Mouse (Mus musculus): ENCODE measurements around the gene Twist2.

Twist2 gene

DNA sequence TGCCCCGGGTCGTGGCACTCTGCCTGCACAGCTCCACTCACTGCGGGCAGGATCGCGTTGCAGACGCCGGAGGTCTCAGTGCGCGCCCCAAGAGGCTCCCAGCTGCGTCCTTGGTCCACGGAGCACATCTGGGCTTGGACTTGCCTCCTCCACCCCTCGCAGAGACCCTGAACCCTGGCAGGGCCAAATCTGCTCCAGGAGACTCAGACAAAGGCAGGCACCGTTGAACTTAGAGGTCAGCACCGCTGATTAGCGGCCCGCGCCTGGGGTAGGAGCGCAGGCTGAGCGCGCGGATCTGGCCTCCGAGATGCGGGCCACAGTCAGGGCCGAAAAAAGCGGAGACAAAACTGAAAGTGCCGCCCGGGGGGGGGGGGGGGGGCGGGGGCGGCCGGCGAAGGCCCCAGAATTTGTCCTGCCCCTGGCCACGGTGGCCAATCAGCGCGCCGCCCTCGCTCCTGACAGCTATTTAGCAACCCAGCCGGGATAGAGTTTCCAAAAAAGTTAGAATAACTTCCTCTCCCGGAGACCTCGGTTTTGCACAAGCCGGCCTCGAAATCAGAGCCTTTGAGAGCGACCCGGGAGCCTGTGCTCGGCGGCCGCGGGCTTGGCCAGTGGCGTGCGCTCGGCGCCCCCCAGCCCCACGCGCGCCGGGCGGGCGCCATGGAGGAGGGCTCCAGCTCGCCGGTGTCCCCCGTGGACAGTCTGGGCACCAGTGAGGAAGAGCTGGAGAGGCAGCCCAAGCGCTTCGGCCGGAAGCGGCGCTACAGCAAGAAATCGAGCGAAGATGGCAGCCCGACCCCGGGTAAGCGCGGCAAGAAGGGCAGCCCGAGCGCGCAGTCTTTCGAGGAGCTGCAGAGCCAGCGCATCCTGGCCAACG is at the start of gene Twist2:
Twist2 (plus strand) TSS at position 495 of the 877 bp plus-strand sequence.
- DNase-seq (ENCODE audit: extremely low read depth, low read depth), result no peak

DNA sequence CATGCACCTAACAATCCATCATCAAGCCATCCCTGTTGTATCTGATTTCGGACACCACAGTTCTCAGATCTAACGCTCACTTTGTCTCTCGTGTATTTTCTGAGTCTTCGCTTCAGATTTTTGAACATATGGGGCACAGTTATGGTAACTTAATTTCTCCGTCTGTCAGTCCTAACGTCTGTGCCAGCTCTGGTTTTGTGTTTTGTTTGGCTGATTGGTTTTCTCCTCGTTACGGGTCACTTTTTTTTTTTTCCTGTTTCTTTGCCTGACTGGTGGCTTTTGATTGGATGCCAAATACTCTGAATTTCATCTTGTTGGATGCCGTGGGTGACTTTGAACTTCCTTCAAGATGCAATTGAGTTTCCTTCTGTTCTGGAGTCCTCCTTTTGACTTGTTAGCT is 48.3 kb upstream of the Twist2 start:
- DNase-seq (ENCODE audit: extremely low read depth, low read depth), result no peak

DNA sequence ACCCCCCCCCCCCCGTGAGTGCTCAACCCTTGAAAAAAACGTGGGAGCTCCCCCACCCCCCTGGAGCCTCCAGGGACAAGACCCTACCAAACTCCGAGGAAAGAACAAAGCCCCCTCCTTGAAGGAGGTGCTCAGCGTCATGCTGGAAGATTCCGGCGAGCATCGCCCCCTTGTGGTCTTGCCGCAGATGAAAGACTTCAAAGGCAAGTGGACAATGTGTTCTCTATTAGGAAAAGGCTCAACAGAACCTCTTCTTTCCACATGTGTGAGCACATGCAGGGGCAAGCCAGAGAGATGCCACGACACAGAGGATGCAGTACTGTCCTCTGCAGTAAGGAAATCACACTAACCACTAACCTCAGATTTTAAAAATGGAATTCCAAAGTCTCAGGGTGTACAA is 46.2 kb upstream of the Twist2 start:
- no peak for DNase-seq (ENCODE audit: extremely low read depth, low read depth)

DNA sequence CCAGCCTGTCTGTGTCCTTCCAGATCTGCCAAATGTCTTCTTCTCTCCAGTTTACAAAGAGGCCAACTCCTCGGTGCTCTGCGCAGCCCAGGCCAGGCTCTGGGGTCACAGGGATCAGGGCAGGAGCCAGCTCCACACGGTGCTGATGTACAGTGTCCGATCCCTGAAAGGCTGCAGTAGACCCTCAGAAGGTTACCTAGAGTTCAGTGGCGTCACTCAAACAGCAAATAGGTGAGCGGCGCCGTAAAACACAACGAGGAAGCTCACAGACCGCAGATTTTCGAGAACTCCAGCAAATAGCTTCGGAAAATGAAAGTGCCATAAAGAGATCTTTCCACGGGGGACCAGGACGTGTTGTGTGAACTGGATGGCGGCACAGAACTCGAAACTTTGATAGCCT is 44.0 kb upstream of the Twist2 start:
- no peak for DNase-seq (ENCODE audit: extremely low read depth, low read depth)

DNA sequence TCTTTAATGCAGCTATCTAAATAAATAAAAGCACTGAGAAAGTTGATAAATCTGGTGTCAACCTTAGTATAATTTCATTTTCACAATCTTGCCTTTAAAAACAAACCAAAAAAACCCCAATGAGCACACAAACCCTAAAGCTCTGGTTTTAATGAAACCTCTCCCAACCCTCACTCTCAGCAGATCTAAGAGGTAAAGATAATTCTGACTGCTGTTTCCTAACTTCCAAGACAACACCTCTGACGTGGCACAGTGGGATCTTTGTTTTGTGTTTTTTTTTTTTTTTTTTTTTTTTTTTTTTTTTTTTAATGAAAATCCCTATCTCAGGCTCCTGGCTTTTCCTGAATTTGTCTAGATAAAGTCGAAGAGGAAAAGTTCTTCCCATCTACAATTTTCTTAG is 43.1 kb upstream of the Twist2 start:
- DNase-seq (ENCODE audit: extremely low read depth, low read depth), result no peak

DNA sequence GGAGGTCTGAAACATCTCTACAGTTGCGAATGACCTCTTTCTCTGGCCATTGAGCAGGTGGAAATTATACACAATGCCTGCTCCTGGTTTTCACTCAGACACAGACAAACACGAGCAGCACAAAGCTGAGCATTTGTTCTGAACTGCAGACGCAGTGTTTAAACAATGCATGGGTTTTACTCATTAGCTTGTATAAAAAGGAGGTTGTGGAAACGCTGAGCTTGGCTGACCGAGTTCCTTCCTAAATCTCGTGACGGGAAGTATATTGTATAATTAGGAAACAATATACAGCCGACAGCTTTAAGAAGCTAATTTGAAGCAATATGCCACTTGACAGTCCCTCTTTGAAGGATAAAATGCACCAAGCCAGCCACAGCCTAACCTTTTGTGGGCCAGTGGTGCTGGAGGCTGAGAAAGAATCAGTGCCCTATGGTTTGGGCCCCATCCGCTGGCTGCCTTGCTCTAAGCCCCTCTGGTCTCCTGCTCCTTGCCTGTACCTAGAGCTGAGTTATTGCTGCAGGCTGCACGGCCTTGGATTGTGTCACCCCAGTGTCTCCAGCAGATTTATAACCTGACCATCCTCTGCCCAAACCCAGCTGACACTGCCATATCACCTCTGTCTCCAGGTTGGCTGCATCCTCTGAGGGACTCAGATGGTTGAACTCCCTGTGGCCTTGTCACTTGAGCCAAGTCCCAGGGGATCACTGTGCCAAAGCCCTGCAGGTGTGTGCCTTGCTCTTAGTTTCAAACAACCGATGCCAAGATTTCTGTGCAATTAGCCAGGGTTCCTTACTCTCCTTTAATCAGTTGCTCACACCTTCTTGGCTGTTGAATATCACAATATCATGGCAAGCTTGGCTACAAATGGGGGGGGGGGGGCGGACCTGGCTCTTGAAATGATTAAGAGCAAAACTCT is 42.4 kb upstream of the Twist2 start:
- no peak for DNase-seq (ENCODE audit: extremely low read depth, low read depth)

DNA sequence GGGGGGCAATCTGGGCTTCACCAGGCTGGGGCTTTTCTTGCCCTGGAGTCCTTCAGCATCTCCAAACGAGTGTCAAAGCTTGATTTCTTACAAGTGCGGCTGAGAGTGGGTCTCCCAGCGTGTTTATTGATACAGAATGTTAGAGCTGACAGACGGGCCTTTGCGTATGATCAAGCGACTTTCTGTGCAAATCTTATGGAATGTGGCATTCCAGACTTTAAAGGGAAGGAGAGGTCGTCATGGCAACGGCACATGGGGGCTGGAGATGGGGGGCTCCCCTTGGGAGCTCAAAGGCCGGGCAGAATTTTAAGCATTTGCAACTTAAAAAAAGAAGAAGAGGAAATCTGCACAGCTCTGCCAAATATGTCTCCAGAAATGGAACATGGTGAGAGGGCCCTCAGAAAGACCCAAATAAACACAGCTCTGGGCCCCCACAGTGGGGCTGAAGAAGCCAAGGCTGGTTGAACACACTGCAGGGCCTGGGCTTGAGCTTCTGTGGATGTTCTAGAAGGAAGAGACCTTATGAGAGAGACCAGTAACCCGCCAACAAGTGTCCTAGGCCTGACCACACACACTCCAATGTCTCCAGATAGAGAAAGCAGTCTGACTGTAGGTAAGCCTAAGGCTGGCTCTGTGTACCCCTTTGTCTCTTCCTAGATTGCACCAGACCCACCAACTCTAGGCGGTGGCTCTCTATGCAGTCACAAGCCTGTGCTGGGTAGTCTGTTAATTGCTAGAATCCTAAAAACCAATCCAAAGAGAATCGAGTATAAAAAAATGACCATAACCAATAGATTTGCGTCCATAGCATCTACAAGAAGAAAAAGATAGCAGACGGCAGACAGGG is 40.9 kb upstream of the Twist2 start:
- no peak for DNase-seq (ENCODE audit: extremely low read depth, low read depth)

DNA sequence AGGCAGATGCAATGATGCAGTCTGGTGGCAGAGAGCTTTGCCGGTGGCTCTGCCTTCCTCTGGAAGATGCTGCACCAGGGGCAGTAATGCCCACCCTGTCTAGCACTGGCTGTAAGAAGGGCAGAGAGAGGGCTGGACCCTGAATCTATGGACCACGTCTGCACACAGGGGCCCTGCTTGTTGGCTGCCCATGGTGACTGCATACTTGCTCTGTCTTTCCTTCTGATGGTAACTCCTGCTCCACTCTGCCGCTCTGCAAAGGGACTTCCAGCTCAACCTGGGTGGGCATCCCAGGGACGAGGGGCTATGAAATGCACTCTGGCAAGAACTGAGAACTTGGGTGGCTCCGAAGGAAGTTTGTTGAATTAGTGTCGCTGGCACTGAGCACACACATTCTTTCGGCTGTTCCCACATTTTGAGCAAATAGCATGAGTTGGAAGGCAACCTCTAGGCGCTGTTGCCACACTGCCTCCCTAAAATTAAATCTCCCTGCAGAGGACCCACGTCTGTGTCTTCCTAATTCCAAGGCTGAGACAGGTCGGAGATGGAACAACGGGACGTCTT is 38.7 kb upstream of the Twist2 start:
- DNase-seq (ENCODE audit: extremely low read depth, low read depth), result no peak

DNA sequence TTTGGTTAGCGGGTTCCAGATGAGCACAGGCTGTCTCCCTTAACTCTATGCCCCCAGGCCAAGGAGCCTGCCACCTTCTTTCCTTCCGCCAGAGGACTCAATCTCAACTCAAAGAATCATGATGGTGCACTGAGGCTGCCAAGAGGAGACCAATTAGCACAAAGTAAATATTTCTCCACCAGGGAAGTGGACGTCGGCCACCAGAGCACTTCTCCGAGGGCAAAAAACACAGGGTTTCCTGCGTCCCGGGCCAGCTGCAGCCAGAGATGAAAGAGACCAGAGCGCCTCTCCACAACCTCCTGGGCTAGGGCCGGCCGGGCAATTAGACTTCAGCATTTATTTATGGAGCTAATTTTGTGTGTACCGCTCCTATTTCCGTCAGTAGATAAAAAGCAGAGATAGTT is 31.0 kb upstream of the Twist2 start:
- DNase-seq (ENCODE audit: extremely low read depth, low read depth), result no peak

DNA sequence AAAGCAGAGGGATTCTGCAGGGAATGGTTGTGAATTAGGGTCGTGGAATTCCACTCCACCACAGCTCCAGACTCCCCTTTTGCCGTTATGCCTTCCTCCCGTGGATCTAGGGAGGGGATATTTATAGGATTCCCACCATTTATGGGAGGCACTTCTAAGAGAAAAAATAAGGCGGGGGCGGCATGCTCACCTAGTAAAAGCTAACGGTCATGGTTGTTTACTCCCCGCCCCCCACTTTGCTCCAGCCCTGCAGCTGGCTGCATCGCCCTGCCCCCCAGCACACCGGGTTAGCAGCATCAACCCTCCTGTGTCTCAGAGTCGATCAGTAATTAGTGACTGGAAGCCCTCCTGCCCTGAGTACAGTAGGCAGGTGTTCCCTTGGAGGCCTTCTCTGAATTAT is 30.6 kb upstream of the Twist2 start:
- DNase-seq (ENCODE audit: extremely low read depth, low read depth), result no peak

DNA sequence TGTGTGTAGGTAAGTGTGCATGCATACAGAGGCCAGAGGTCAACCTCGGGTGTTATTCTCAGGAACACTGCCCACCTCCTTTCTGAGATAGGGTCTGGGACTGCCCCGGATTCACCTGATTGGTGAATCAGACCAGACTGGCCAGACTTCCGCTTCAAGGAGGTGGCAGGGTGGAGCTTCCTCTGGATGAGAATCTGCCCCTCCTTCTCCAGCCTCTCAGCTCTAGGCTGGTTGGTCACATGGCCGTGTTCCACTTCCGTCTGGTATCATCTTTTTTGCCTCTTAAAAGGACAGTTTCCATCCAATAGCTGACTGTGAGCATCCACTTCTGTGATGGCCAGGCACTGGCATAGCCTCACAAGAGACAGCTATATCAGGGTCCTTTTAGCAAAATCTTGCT is 24.3 kb upstream of the Twist2 start:
- DNase-seq (ENCODE audit: extremely low read depth, low read depth), result no peak

DNA sequence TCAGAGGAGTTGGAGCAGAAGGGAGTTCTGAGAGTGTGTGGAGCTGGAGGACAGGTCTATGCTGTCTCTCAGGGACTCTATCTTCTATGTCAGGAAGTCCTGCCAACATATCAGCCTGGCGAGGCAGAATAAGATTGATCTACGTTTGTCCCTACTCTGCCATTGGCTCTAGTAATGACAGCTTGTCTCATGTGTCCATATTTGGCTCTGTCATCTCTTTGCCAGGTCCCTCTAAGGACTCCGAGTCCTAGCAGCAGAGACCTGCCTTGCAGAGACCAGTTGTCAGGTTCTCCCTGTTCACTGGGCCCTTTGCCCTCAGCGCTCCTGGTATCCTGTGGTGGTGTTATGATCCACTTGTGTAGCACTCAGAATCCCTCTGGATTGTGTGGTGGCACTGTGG is 21.4 kb upstream of the Twist2 start:
- DNase-seq (ENCODE audit: extremely low read depth, low read depth), result no peak

DNA sequence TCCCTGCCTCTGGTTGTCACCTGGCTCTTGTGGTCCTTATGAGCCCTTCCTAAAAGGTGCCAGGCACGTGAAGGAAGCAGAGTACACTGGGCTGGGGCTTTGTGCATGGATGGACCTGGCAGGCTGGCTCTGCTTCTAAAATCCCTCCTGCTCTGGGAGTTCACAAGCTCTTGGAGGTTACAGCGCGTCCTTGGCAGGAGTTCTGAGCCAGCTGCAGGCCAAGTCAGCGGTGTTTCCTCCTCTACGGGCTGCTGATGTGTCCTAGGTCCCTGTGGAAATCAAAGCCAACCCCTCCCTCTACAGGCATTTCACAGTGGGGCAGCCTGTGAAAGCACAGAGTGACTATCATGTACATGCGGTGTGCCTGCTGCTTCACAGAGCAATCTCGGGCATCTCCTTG is 20.1 kb upstream of the Twist2 start:
- no peak for DNase-seq (ENCODE audit: extremely low read depth, low read depth)

DNA sequence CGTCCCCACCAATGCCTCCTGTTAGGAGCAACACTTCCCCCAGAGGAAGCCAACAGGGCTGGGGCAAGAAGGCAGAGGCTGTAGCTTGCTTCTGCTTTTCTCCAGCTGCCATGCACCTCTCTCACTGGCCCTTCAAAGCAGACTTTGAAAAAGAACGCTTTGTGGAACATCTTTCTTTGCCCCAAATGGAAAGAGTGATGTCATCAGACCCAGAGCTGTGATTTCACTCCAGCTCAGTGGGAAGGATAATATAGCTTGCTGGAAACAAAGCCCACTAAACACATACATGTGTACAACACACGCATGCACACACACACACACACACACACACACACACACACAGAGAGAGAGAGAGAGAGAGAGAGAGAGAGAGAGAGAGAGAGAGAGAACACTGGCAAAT is 17.1 kb upstream of the Twist2 start:
- no peak for DNase-seq (ENCODE audit: extremely low read depth, low read depth)

DNA sequence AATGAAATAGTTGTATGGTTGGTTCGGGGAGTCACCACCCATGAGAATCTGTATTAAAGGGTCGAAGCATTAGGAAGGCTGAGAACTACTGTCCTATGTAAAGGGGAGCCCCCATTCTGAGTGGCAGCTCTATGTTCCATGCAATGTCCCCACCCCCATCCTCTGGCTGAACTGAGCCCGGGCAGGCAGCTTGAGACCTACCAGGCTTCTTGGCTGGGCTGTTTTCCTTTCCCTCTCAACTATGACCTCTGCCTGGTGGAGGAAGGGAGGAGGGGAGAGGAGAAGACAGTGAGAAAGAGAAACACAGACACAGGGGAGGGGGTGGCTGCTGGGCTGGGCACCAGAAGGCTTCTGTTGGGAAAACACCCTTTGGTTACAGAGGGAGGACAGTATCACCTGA is 1.9 kb upstream of the Twist2 start:
- no peak for DNase-seq (ENCODE audit: extremely low read depth, low read depth)

DNA sequence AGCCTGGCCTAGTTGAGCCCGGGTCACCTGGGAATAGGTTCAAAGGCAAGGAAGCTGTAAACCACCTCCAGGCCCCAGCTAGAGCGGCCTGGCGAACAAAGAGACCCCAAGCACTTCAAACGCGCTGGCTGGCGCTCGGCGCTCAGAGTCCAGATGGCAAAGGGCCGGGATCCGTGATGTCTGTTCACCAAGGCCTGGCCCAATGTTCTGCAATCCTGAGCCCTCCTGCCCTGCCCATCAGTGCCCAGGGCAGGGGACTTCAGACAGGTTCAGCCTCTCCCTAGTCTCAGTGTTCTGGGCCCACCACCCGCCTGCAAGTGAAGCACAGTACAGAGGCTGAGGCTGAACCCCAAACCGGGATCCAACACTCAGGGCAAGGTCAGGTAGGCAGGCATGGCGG is 913 bp upstream of the Twist2 start:
- DNase-seq (ENCODE audit: extremely low read depth, low read depth), result no peak

DNA sequence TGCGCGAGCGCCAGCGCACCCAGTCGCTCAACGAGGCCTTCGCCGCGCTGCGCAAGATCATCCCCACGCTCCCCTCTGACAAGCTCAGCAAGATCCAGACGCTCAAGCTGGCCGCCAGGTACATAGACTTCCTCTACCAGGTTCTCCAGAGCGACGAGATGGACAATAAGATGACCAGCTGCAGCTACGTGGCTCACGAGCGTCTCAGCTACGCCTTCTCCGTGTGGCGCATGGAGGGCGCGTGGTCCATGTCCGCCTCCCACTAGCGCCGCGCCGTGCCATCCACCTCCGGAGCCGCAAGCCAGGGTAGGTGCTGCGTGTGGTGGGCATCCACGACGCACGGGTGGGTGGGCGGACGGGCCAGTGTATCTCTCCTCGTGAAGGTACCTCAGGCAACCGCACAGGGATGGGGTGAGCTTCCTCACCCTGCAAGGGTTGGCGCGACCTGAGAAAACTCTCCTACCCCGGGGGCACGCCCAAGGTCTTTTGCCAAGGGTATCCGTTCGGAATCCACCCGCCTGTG is 644 bp downstream of the Twist2 start:
- DNase-seq (ENCODE audit: extremely low read depth, low read depth), result no peak

DNA sequence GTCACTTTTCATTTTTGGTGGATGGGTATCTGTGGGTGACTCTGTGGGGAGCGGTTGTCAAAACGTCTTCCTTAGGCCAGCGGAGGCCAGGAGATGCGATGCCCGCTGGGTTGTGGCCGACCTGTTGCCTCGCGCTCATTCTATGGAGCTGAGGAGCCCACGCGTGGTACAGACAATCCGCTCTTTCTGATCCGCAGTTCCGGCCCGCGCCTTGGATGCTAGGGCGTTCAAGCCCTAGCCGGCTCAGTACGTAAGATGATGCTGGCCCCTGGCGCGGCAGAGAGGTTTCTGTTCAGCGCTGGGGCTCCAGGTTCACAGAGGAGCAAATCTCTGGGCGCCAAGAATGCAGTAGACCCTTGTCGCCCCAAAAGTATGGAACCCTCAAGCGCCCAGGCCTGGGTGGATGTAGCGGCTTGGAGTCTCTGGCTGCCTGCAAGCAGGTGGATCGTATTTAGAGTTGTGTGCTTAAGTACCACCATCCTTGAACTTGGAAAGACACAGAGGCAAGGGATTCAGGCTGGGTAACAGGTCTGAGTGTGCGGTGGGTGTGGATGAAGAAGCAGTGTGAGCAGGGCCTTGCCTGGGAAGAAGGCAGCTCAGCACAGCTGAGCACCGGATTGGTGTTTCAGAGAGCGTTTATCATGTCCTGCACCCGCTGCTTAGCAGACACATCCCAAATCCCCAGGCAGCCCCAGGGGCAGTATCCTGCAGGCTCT is 1.3 kb downstream of the Twist2 start:
- no peak for DNase-seq (ENCODE audit: extremely low read depth, low read depth)

DNA sequence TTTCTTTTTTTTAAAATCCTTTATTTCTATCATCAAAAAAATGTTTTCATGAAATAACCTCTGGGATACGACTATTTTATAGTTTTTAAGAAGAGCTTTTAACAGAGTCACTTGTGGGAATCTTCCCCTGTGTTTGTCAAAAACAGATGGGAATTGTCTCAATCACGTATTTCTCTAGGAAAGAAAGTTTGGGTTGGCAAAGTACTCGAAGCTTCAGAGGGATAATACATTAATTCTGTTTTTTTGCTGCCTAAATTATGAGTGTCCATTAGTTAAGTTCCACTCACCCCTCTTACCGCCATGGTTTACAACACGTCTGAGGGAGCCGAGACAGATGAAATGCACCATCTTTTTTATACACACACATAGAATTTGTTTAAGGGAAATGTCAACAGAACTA is 2.2 kb downstream of the Twist2 start:
- DNase-seq (ENCODE audit: extremely low read depth, low read depth), result no peak

DNA sequence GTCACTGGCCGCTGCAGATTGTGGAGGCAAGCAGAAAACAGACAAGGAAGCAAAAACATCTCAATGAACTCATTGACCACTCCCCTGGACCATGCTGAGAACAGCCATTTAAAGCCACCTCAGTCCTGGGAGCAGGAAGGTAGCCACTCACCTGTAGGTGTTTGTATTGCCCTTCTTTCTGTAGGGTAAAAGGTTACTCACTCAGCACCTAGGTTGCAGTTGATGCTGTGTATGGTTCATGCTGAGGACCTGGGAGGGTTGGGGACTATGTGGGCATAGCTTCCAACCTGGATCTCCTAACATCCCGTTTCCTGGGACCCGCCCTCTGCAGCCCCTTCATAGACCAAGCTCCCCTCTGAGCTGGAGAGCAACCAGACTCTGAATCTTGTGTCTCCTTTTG is 14.8 kb downstream of the Twist2 start:
- no peak for DNase-seq (ENCODE audit: extremely low read depth, low read depth)
